Mouse (Mus musculus) forebrain, postnatal 0 days (tissue): ENCODE measurements around the gene Pard6b. TPM values are rescaled to one million over a fixed set of nuclear protein-coding genes. Genes with fewer than 3 reads are reported as not detected.

ENCODE experiments used
- ATAC-seq: fragments of 200-750 bp; cut with Nextera tagmentation; 2 replicates; pipeline ENCODE4 v1.8.0; 2017; ENCODE audit warnings: mild to moderate bottlenecking, moderate library complexity
- DNase-seq: peaks from one replicate; pipeline ENCODE4 v3.0.0-alpha.2; 2015
- H3K27ac ChIP-seq: fragments of 300-500 bp; sonication (generic); 2 replicates; pipeline ENCODE4 v1.5.1; 2014; ENCODE audit warnings: low read depth, mild to moderate bottlenecking, antibody characterized with exemption, low read length, moderate library complexity, mixed read lengths
- H3K27me3 ChIP-seq: fragments of 300-500 bp; sonication (generic); 2 replicates; pipeline ENCODE4 v1.6.1; 2014; ENCODE audit warnings: mild to moderate bottlenecking, low read length, mixed read lengths; ENCODE audit not compliant: insufficient read depth
- H3K36me3 ChIP-seq: fragments of 300-500 bp; sonication (generic); 2 replicates; pipeline ENCODE4 v1.6.1; 2014; ENCODE audit warnings: mild to moderate bottlenecking, moderate library complexity; ENCODE audit not compliant: insufficient read depth
- H3K4me1 ChIP-seq: fragments of 300-500 bp; sonication (generic); 2 replicates; pipeline ENCODE4 v1.6.1; 2014; ENCODE audit warnings: antibody characterized with exemption; ENCODE audit not compliant: insufficient read depth
- H3K4me2 ChIP-seq: fragments of 300-500 bp; sonication (generic); 2 replicates; pipeline ENCODE4 v1.6.1; 2014; ENCODE audit warnings: low read depth, mild to moderate bottlenecking, moderate library complexity
- H3K4me3 ChIP-seq: fragments of 300-500 bp; sonication (generic); 2 replicates; pipeline ENCODE4 v1.5.1; 2014; ENCODE audit warnings: low read depth, low read length, mixed read lengths
- H3K9ac ChIP-seq: fragments of 300-500 bp; sonication (generic); 2 replicates; pipeline ENCODE4 v1.6.1; 2014; ENCODE audit warnings: mild to moderate bottlenecking
- H3K9me3 ChIP-seq: fragments of 300-500 bp; sonication (generic); 2 replicates; pipeline ENCODE4 v1.6.1; 2016; ENCODE audit warnings: low read length
- CTCF ChIP-seq: sonication (generic); IDR thresholded peaks from 2 replicates; pipeline ENCODE4 v1.5.1; 2016; ENCODE audit warnings: antibody characterized with exemption, control low read depth, low read depth
- WGBS: fragments of 180-500 bp; shearing (Covaris S2); extraction: QIAGEN DNeasy Blood & Tissue Kit; methylation state at CpG from one replicate; pipeline ENCODE4 v1.1.7; 2014; 5-methylcytosine and 5-hydroxymethylcytosine counted together
- microRNA-seq, 2 experiments: library from miRNA; unstranded; fragments of <30 nt; microRNA quantifications; one replicate each; pipeline ENCODE4; 2016
- polyA plus RNA-seq: library from polyadenylated mRNA; unstranded; fragments of >200 nt; fragmentation: Nextera tagmentation; extraction: Ambion mirVana; gene quantifications from 2 replicates; pipeline ENCODE4 v1.2.1, GENCODE M21; 2015
- total RNA-seq: library from RNA; depleted of rRNA; stranded (reverse); fragments of >200 nt; gene quantifications from 2 replicates; pipeline ENCODE4 v1.2.3, GENCODE M21; 2014; rRNA removed

The Pard6b gene
- total and polyA plus RNA-seq, 2 experiments from 2014 or later: 4.1 to 5.3 TPM

- Histone ChIP-seq H3K27me3 (no peaks in the 10 kb centered on the region), H3K4me1 (0 out of 2 replicates have a peak, but pooled peaks cover 2% of the 10 kb centered on the region), H3K36me3 (no peaks in the 10 kb centered on the region), H3K9me3 (no peaks in the 10 kb centered on the region), H3K4me2 (no peak overlapping the region), H3K4me3 (no peak overlapping the region), H3K9ac (no peak overlapping the region), H3K27ac (no peak overlapping the region)
- no peak for TF ChIP-seq CTCF
- DNase-seq (no peak), ATAC-seq (no peak)
- 76% methylated on average over 22 of the region's 22 CpGs for WGBS
Measured at GRCm38 (mm10) chr2:168147722-168148432, 67.1 kb downstream of the Pard6b start.

- Histone ChIP-seq H3K27ac (no peak overlapping the region), H3K9ac (no peak overlapping the region), H3K27me3 (no peaks in the 10 kb centered on the region), H3K4me1 (no peaks in the 10 kb centered on the region), H3K9me3 (no peaks in the 10 kb centered on the region), H3K36me3 (no peaks in the 10 kb centered on the region), H3K4me3 (no peak overlapping the region), H3K4me2 (no peak overlapping the region)
- WGBS: 90% methylated on average over 8 of the region's 8 CpGs
- ATAC-seq (no peak), DNase-seq (no peak)
- no peak for TF ChIP-seq CTCF
Measured at GRCm38 (mm10) chr2:168149241-168149640, 68.4 kb downstream of the Pard6b start.

Small RNA genes within 50 kb of the gene (microRNA-seq; reads per million reads assigned to microRNA genes)
- gene Gm24327: 0 reads per million in 2 experiments

Other genes starting within 250 kb of the Pard6b start
- gene Ptpn1, start 148.9 kb upstream of the Pard6b start, total RNA-seq: 34.8 and 47.0 TPM in 2 replicates
- 70.6 and 75.4 TPM in 2 replicates for gene Ptpn1, start 148.9 kb upstream of the Pard6b start, polyA plus RNA-seq
- gene Ripor3, start 70.4 kb upstream of the Pard6b start, total RNA-seq: 0.29 and 0.69 TPM in 2 replicates
- gene Ripor3, start 70.4 kb upstream of the Pard6b start, polyA plus RNA-seq: 0.19 and 0.39 TPM in 2 replicates
- 22.0 and 41.8 TPM in 2 replicates for gene Adnp, start 126.1 kb downstream of the Pard6b start, total RNA-seq
- gene Adnp, start 126.1 kb downstream of the Pard6b start, polyA plus RNA-seq: 9.2 and 15.4 TPM in 2 replicates
- 42.9 and 47.9 TPM in 2 replicates for gene Gm20716, start 149.4 kb downstream of the Pard6b start, total RNA-seq
- gene Gm20716, start 149.4 kb downstream of the Pard6b start, polyA plus RNA-seq: 9.1 and 16.3 TPM in 2 replicates
- 13.4 and 21.4 TPM in 2 replicates for gene Dpm1, start 149.6 kb downstream of the Pard6b start, total RNA-seq
- gene Dpm1, start 149.6 kb downstream of the Pard6b start, polyA plus RNA-seq: 94.5 and 112 TPM in 2 replicates
- gene Mocs3, start 149.6 kb downstream of the Pard6b start, total RNA-seq: 23.1 and 23.6 TPM in 2 replicates
- gene Mocs3, start 149.6 kb downstream of the Pard6b start, polyA plus RNA-seq: 8.6 and 9.9 TPM in 2 replicates
- 2.0 and 2.6 TPM in 2 replicates for gene Kcng1, start 200.7 kb downstream of the Pard6b start, total RNA-seq
- gene Kcng1, start 200.7 kb downstream of the Pard6b start, polyA plus RNA-seq: 6.6 and 8.2 TPM in 2 replicates